Mouse (Mus musculus): ENCODE measurements around the gene St6gal1. TPM values are rescaled to one million over a fixed set of nuclear protein-coding genes. Genes with fewer than 3 reads are reported as not detected.

Gene St6gal1
- polyA plus RNA-seq, 1 experiment, result 11.5 TPM

- no peaks in the 10 kb centered on the region for H3K4me1 ChIP-seq (ENCODE audit: control insufficient read depth, insufficient read depth, low read length)
These were observed 102.7 kb downstream of the St6gal1 start for GRCm38 (mm10) chr16:23327266-23327665.

GRCm38 (mm10) chr16:23328201-23328600 lies 103.7 kb downstream of the St6gal1 start:
- Histone ChIP-seq H3K4me3 (replicated peaks; ENCODE audit: insufficient read depth, low read depth, low read length) (no peak overlapping the region), H3K4me1 (ENCODE audit: control insufficient read depth, insufficient read depth, low read length) (no peaks in the 10 kb centered on the region)

More at GRCm38 (mm10) chr16:23327266-23327665, 102.7 kb downstream of the St6gal1 start:
- DNase-seq, result no peak
- 96% methylated on average over 7 of the region's 7 CpGs for WGBS
- no peak overlapping the region for H3K4me3 ChIP-seq (replicated peaks; ENCODE audit: insufficient read depth, low read depth, low read length)
- H3K27me3 ChIP-seq (ENCODE audit: control insufficient read depth, insufficient read depth, low read length), result no peaks in the 10 kb centered on the region
- TF ChIP-seq CTCF (IDR thresholded peaks at IDR 0.05; ENCODE audit: borderline replicate concordance, insufficient read depth, low read depth, low read length) (no peak), POLR2A (IDR thresholded peaks at IDR 0.05; ENCODE audit: borderline replicate concordance, insufficient read depth, low read length) (no peak)
- no peak overlapping the region for H3K27ac ChIP-seq (ENCODE audit: insufficient read depth, low read length)

GRCm38 (mm10) chr16:23332136-23332535 lies 107.6 kb downstream of the St6gal1 start:
- no peak for DNase-seq
- Histone ChIP-seq H3K27me3 (ENCODE audit: control insufficient read depth, insufficient read depth, low read length) (no peaks in the 10 kb centered on the region), H3K4me3 (replicated peaks; ENCODE audit: insufficient read depth, low read depth, low read length) (no peak overlapping the region), H3K27ac (ENCODE audit: insufficient read depth, low read length) (no peak overlapping the region), H3K4me1 (ENCODE audit: control insufficient read depth, insufficient read depth, low read length) (no peaks in the 10 kb centered on the region)
- no peak for TF ChIP-seq CTCF (IDR thresholded peaks at IDR 0.05; ENCODE audit: borderline replicate concordance, insufficient read depth, low read depth, low read length)
- no peak for TF ChIP-seq POLR2A (IDR thresholded peaks at IDR 0.05; ENCODE audit: borderline replicate concordance, insufficient read depth, low read length)
- 91% methylated on average over 2 of the region's 2 CpGs for WGBS

More at GRCm38 (mm10) chr16:23328201-23328600, 103.7 kb downstream of the St6gal1 start:
- no peak overlapping the region for H3K27ac ChIP-seq (ENCODE audit: insufficient read depth, low read length)
- DNase-seq, result no peak
- TF ChIP-seq CTCF (IDR thresholded peaks at IDR 0.05; ENCODE audit: borderline replicate concordance, insufficient read depth, low read depth, low read length), result no peak
- no peak for TF ChIP-seq POLR2A (IDR thresholded peaks at IDR 0.05; ENCODE audit: borderline replicate concordance, insufficient read depth, low read length)
- 93% methylated on average over 7 of the region's 7 CpGs for WGBS
- H3K27me3 ChIP-seq (ENCODE audit: control insufficient read depth, insufficient read depth, low read length), result no peaks in the 10 kb centered on the region

- no peak for DNase-seq
- TF ChIP-seq CTCF (IDR thresholded peaks at IDR 0.05; ENCODE audit: borderline replicate concordance, insufficient read depth, low read depth, low read length) (no peak), POLR2A (IDR thresholded peaks at IDR 0.05; ENCODE audit: borderline replicate concordance, insufficient read depth, low read length) (no peak)
- Histone ChIP-seq H3K27ac (ENCODE audit: insufficient read depth, low read length) (no peak overlapping the region), H3K4me1 (ENCODE audit: control insufficient read depth, insufficient read depth, low read length) (no peaks in the 10 kb centered on the region), H3K27me3 (ENCODE audit: control insufficient read depth, insufficient read depth, low read length) (no peaks in the 10 kb centered on the region), H3K4me3 (replicated peaks; ENCODE audit: insufficient read depth, low read depth, low read length) (no peak overlapping the region)
- 85% methylated on average over 6 of the region's 6 CpGs for WGBS
These were observed 108.1 kb downstream of the St6gal1 start for GRCm38 (mm10) chr16:23332686-23333085.

GRCm38 (mm10) chr16:23333875-23334551 lies 109.5 kb downstream of the St6gal1 start:
- 35% methylated on average over 6 of the region's 6 CpGs for WGBS
- H3K4me3 ChIP-seq (replicated peaks; ENCODE audit: insufficient read depth, low read depth, low read length), result no peak overlapping the region
- no peaks in the 10 kb centered on the region for H3K27me3 ChIP-seq (ENCODE audit: control insufficient read depth, insufficient read depth, low read length)
- H3K27ac ChIP-seq (ENCODE audit: insufficient read depth, low read length), result no peak overlapping the region
- no peaks in the 10 kb centered on the region for H3K4me1 ChIP-seq (ENCODE audit: control insufficient read depth, insufficient read depth, low read length)
- TF ChIP-seq POLR2A (IDR thresholded peaks at IDR 0.05; ENCODE audit: borderline replicate concordance, insufficient read depth, low read length) (no peak), CTCF (IDR thresholded peaks at IDR 0.05; ENCODE audit: borderline replicate concordance, insufficient read depth, low read depth, low read length) (no peak)
- no peak for DNase-seq

GRCm38 (mm10) chr16:23337317-23337716 lies 112.8 kb downstream of the St6gal1 start:
- H3K4me3 ChIP-seq (replicated peaks; ENCODE audit: insufficient read depth, low read depth, low read length), result no peak overlapping the region
- no peaks in the 10 kb centered on the region for H3K27me3 ChIP-seq (ENCODE audit: control insufficient read depth, insufficient read depth, low read length)
- no peak for DNase-seq
- WGBS, result 44% methylated on average over 4 of the region's 4 CpGs
- H3K4me1 ChIP-seq (ENCODE audit: control insufficient read depth, insufficient read depth, low read length), result no peaks in the 10 kb centered on the region
- H3K27ac ChIP-seq (ENCODE audit: insufficient read depth, low read length), result no peak overlapping the region
- no peak for TF ChIP-seq POLR2A (IDR thresholded peaks at IDR 0.05; ENCODE audit: borderline replicate concordance, insufficient read depth, low read length)
- no peak for TF ChIP-seq CTCF (IDR thresholded peaks at IDR 0.05; ENCODE audit: borderline replicate concordance, insufficient read depth, low read depth, low read length)

- WGBS, result 95% methylated on average over 2 of the region's 2 CpGs
- DNase-seq, result no peak
- Histone ChIP-seq H3K4me3 (replicated peaks; ENCODE audit: insufficient read depth, low read depth, low read length) (no peak overlapping the region), H3K4me1 (ENCODE audit: control insufficient read depth, insufficient read depth, low read length) (no peaks in the 10 kb centered on the region), H3K27ac (ENCODE audit: insufficient read depth, low read length) (no peak overlapping the region), H3K27me3 (ENCODE audit: control insufficient read depth, insufficient read depth, low read length) (no peaks in the 10 kb centered on the region)
- no peak for TF ChIP-seq POLR2A (IDR thresholded peaks at IDR 0.05; ENCODE audit: borderline replicate concordance, insufficient read depth, low read length)
- TF ChIP-seq CTCF (IDR thresholded peaks at IDR 0.05; ENCODE audit: borderline replicate concordance, insufficient read depth, low read depth, low read length), result no peak
These were observed 116.7 kb downstream of the St6gal1 start for GRCm38 (mm10) chr16:23341254-23341653.

- DNase-seq, result no peak
- 5% methylated on average over 2 of the region's 2 CpGs for WGBS
These were observed 126.3 kb downstream of the St6gal1 start for GRCm38 (mm10) chr16:23350802-23351201.

More at GRCm38 (mm10) chr16:23350802-23351201, 126.3 kb downstream of the St6gal1 start:
- H3K27ac ChIP-seq (ENCODE audit: insufficient read depth, low read length), result no peak overlapping the region
- no peak for TF ChIP-seq POLR2A (IDR thresholded peaks at IDR 0.05; ENCODE audit: borderline replicate concordance, insufficient read depth, low read length)
- TF ChIP-seq CTCF (IDR thresholded peaks at IDR 0.05; ENCODE audit: borderline replicate concordance, insufficient read depth, low read depth, low read length), result no peak
- H3K27me3 ChIP-seq (ENCODE audit: control insufficient read depth, insufficient read depth, low read length), result no peaks in the 10 kb centered on the region
- no peak overlapping the region for H3K4me3 ChIP-seq (replicated peaks; ENCODE audit: insufficient read depth, low read depth, low read length)
- no peaks in the 10 kb centered on the region for H3K4me1 ChIP-seq (ENCODE audit: control insufficient read depth, insufficient read depth, low read length)
